Mouse (Mus musculus) cerebellum, postnatal 25 days (tissue): ENCODE measurements at regions not wholly inside any gene's neighbourhood (a gene's known extent, or its start where the extent isn't known, plus 50 kb on each side); places are given as distances from the start of the nearest gene placed in this dataset.
"Not testable (repeated sequence)": the region's sequence is repeated elsewhere in the genome, so short reads cannot be mapped to it uniquely, and the experiment has no call there.

Experiments
- DNase-seq, 2 experiments: peaks; one replicate each; pipeline ENCODE4 v3.0.0; 2021; ENCODE audit warnings: mixed read lengths in 2 of 2

DNA sequence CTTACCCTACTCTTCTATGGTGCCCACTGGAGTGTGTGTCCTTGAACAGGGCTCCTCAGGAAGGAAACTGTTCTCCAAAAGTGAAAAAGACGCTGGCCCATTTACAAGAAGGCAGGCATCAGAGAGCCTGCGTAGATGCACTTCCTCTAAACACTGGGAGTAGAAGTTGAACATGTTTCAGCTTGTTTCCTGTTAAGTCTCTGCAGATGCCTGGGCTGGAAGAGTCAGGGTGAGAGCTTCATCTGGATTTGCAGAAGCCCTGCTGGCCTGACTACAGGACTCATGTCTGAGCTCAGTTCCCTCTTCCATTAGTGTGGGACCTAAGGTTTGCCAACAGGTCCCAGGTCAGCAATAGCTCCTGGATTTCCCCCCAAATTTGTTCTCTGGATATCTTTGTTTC is 54.7 kb upstream of the Nlrp1b start:
- no peak for DNase-seq

DNA sequence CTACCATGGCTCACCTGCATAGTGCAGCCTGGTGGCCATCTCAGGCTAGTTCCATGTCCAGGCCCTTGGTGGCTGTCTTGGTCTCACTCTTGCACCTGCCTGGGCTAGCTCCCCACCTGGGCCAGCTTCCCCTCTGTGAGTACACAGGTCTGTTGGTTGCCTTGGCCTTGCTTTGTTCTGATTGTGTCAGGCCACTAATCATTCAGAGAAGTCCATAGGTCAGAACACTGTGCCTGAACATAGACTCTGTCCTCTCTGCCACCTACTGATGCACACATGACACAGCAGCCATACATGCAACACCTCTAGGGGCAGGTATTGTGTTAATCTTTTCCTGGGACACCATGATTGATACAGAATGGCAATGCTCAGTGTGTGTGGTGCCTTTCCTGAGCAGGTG is 57.7 kb upstream of the Nlrp1b start:
- DNase-seq: not testable (repeated sequence)

DNA sequence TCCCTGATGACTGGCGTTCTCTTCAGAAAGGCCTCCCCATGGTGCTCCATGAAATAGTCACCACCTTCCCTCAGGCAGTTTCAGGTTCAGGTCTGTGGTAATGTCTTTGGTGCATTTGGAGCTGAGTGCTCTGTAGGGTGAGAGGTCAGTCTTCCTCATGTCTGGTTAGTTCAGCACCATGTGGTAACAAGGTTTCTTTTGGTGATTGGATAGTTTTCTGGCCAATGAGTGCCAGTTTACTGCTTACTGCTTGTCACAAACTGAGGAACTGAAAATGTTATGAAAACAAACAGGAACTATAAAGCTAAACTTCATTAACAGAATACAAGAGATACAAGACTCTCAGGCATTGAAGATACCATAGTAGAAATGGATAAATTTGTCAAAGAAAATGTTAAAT is 59.0 kb upstream of the Nlrp1b start:
- DNase-seq: no peak

DNA sequence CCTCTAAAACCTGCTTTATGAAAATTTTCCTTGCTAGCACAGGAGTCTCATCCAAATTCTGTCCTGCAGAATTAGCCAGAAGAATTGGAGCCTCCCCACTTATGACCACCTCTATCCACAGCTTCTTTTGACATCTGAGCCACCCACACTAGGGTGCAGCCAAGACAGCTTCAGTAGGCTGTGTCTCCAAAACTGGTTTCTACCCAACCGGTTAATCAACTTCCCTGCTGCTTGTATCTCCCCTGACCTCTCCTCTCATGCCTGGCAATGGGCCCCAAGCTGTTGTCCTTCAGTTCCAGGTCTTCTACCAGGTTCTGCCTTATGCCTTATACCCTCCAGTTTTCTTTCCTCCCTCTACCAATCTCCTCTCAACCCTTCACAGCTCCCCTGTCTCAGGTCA is 68.9 kb upstream of the Nlrp1b start:
- no peak for DNase-seq

DNA sequence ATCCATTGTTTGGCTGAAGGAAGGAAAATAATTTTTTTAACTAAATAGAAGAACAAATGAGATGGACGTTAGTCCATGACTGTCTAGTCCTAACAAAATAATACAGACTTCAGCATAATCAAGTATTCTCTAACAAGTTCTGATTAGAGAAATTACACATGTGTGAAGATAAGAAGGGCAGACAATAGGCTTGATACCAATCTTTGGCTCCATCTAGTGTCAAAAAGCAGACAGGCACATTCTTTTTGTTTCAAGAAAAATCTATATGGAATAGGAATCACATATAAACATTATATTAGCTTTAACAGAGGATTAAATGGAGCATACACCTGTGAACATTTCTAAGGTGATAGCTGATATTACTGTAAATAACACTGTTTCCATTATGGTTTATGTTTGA is 92.9 kb upstream of the Nlrp1b start:
- no peak for DNase-seq

DNA sequence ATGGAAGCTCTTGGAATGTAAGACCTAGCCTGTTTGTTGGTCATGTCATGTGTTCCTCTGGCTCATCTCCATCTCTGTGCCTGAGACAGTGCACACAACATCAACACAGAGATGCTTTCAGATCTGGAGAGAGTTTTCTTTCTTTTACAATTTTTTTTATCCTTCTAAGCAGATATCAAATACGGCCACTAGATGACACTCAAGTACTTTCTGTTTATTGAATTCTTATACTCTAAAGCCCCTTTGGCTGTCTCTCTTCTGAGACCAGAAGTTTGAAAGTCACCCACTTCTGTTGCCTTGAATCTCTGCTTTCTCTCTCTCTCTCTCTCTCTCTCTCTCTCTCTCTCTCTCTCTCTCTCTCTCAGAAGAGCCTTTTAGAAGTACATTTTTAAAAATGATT is 106.9 kb upstream of the Nlrp1b start:
- no peak for DNase-seq

DNA sequence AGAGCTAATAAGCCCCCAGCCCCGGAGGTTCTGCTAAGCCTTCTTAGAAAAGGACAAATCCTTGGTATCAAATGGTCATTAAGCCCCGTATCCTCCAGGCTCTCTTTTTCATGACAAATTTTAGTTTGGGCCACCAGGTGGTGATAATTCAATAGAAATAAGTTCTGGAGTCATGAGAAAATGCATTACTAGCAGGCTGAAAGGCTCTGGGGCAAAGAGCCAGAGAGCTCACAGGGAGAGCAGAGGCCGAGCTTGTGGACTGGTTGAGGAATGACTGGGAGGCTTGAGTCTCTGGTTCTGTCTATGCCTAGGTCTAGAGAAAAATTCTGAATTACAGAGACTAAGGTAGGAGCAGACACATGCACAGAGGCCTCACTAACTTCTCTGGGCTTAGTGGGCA is 115.5 kb upstream of the Nlrp1b start:
- DNase-seq: peak; percentile 59 to 80

DNA sequence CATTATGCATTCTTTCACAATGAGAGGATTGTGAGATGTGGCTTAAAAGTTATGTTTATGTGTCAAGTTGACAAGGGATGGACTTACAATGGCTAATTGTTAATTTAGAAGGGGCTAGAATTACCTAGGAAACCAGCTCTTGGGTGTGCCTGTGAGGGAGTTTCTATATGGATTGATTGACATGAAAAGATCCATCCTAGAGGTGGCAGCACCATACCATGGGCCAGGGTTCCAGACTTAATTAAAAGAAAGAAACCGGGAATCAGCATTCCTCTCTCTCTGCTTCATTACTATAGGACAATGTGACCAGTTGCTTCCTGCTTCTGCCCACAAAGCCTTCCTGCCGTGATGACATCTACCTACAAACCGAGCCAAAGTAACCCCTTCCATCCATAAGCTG is 126.6 kb upstream of the Nlrp1b start:
- DNase-seq: peak in 1 of 2 experiments; percentile 9

DNA sequence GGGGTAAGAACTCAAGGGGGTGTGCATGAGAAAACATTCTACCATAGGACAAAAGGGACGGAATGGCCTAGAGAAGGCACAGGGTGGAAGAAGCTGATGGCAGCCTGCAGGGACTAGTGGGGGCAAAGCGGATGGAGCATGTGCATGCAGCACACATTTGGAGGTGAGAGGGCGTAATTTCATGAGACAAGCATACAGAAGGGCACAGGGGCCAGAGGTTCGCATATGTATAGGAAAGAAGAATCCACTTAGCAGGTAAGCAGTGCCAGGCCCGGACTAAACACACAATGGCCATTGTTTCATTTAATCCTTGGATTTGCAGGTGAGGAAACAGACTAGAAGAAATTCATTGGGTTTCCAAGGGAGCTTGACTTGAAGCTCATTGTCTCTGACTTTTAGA is 130.3 kb upstream of the Nlrp1b start:
- no peak for DNase-seq

DNA sequence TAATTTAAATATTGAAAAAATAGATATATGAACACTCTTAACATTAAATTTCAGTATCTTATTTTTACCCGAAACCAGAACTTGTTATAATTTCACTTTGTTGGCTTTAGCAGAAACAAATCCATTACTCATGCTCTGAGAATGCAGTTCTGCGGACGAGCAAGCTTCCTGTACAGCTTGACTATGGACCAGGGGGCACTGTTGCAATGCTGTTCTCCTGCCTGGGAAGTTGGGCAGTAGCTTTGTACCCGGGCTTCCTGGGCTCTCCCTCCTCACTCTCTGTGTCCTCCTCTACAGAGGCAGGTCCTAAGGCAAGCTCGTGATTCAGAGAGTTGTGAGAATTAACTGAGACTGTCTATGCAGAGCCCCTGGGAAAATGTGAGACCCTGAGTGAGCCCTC is 141.3 kb upstream of the Nlrp1b start:
- no peak for DNase-seq

DNA sequence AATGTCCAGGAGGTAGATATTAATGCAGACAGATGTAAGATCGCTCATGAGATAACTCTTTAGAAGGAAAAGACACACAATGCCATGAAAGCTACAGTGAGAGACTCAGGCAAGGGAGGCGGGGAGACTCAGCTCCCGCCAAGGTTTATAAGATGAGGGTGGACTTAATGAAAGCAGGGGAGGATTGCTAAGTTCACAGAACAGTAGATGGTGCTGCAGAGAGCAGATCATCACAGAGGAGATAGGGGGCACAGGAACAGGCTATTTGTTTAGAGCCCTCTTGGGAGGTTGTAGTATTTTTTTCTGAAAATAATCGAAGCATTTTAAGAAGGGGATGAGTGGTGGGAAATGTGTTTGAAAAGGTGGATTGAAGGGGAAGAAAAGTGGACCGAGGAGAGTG is 144.6 kb upstream of the Nlrp1b start:
- DNase-seq: no peak

DNA sequence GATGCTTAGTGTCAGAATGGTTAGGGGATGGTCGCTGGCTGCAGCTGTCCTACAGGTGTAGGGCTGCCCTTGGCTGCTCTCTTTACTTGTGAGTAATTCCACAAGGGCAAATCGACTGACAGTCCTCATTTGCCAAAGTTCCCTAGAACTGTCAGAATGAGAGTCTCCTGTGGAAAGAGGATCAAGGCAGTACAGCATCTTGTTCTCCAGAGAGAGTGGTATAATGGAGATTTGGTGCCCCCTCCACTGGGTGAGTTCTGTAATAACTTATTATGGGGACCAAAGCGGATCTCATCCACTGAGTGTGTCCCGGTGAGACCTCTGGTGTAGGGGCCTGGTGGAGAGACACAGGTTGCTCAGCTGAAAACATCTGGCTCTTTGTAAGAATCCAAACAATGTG is 157.9 kb upstream of the Nlrp1b start:
- no peak for DNase-seq

DNA sequence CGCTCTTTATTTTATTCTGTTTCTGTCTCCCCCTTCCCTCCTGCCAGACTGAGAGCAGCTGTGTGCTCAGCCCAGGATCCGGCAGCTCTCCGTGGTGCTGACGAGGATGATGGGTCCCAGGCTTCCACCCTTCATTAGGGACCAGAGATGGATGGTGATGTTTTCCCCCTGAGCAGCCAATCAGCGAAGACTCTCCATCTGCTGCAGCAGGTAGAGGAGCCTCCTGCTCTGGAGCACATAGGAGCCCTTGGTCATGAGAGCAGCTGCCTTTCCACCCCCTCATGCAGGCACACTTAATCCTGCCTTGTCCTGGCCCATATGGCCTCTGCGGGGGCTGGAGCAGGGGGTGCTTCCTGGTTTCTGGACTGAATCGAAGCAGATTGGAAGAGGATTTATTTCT is 159.1 kb upstream of the Nlrp1b start:
- DNase-seq: peak; percentile 57 to 64

DNA sequence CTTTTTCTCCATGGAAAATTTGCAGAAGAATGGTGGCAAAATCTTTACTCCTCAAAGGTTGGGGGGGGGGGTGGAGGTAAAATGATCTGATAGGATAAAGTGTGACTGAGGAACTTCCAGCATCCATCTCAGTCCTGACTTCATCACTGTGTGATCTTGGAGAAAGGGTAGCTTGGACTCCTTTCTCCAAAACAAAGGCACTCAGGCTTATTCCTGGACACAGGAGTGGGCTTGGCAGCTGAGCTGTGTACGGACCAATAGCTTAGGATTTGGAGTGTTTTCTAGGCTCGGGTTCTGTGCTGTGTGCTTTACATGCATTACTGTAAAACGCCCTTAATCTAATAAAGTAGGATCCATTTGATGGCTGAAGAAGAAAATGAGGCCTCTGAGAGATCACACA is 159.6 kb upstream of the Nlrp1b start:
- no peak for DNase-seq

DNA sequence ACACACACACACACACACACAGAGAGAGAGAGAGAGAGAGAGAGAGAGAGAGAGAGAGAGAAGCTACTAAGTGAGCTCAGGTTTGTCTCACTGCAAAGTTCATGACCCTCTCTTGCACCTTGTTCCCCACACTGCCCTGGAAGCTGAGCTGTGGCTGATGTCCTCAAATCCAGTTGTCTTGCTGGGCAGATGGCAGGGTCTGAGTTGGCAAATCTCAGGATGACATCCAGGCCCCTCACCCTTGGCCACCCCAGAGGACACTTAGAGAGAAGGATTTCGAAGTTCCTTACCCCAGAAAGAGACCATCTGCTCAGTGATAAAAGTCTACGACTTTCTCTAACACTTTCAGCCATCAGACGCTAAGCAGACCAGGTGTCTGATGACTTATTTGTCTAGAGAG is 160.1 kb upstream of the Nlrp1b start:
- no peak for DNase-seq

DNA sequence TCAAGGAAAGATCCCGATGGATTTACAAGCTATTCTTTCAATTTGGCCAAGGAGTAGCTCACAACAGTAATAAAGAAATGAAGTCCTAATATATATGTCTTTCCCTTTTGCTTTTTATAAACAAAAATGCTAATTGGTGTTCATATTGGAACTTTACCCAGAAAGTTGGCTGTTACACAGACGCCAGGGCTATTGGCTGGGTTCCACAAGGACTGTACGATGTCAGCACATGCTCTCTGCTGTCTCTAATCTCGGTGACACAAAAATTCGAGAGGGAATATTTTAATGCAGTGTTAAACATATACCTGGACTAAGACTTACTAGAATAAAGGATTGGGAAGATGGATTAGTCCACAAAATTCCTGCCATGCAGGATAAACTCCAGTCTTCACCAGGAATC is 162.9 kb upstream of the Nlrp1b start:
- DNase-seq: no peak

DNA sequence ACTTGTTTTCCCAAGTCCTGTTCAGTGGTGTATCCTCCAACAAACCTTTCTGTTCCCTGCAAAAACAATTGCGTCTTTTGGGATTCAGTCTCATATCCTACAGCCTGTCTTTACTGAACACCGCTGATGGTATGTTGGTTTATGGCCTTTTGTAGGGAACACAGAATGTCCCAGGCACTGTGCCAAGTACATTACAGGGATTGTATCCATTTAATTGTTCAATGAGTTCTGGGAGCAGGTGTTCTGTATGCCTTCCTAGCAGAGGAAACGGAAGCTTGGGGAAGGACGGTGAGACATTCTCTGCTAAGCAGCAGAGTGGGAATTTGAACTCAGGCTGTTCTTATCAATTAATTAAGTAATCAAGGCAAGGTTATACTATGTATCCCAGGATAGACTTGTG is 164.5 kb upstream of the Nlrp1b start:
- no peak for DNase-seq

DNA sequence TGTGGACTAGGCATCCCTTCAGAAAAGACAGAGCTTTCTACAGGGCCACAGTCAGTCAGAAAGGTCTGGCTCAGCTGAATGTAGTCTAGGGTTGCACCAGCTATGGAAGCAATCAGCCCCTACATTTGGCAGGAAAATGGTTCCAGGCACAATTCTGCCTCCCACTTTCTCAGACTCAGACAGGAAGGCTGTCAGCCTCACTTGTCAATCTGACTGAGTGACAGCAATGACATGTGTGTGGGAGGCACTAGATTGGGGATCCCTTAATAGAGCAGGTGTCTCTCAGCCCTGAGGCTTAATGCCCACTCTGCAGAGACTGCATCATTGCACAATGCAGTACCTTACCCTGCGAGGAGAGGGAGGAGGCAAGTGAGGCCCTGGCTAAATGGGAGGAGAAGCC is 165.1 kb upstream of the Nlrp1b start:
- no peak for DNase-seq

DNA sequence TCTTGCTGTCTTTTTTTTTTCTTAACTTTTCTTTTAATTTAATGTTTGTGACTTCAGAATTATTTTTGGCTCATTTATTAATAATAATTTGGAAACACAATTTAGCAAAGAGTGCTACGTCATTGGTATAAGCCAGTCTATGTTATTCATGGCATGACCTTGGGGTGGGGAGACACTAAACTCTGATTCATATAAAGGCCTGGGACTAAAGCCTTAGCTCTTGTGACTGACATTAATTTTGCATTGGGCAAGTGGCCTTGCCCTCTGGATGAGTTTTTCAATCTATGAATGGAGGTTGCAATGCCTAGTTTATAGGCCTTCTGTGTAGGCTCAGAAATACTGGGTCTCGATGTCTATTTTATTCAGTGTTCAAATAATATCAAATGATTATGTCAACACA is 169.8 kb upstream of the Nlrp1b start:
- DNase-seq: no peak

DNA sequence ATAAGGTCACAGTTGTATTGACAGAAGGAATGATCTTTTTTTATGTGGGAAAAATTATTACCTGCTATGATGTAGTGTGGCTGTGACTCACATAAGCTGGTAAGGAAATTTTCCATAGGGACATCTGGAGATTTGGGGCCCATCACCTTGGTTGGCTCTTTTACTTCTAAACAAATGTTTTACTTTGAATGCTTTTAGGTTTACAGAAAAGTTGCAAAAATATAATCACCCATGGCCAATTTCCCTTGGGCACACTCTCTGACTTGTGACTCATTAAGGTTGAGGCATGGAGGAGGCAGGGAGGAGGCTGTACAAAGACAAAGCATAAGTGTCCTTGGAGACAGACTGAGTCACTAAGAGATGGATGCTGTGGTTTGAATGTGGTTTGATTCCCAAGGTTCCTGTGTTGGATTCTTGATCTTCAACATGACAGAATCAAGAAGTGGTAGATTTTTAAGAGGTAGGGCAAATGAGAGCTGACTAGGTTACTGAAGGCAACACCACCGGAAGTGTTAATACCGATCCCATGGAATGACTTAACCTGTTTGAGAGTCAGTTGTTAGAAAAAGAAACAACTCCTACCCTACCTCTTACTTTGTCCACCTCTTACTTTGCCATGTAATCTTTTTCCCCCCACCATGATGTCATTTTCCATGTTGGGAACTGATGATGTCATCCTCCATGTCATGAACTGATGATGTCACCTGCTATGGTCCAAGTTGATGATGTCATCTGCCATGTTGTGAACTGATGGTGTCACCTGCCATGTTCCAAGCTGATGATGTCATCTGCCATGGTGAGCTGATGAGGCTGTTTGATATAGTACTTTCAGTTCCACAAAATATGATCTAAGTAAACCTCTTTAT is 171.1 kb upstream of the Nlrp1b start:
- DNase-seq: no peak

DNA sequence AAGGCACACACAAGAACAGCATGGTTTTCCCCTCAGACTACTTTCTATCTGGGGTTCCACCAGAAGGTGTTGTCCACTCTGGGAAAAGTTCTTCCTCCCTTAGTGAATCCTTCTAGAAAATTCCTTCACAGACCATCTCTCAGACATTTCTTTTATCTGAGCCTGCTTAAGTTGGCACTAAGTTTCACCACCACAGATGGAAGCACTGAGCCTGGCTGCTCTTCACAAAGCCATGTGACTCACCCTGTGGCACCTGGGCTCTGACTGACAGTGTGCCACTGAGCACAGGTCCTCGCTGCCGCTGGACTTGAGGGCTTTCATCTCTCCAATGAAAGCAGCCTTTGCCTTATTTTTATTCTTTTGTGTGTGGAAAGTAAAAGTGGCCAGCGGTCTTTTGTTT is 173.8 kb upstream of the Nlrp1b start:
- peak in 1 of 2 experiments; percentile 57 for DNase-seq

DNA sequence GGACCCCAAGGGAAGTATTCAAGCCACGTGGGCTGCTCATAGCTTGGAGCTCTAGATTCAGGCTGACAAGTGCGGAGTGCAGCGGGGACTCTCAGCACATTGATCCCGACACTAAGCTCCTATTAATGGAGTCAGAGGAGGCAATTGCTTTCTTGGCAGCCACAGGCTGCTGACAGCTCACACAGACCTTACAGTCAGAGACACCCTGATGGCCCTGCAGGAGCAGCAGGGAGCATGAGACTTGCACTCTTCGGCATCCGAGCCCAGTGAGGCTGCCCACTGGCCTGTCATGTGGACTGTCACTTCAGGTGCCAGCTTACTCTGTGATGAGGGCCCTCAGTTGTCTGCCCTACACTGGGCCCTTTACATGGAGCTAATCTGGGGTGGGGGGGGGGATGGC is 176.5 kb upstream of the Nlrp1b start:
- no peak for DNase-seq

DNA sequence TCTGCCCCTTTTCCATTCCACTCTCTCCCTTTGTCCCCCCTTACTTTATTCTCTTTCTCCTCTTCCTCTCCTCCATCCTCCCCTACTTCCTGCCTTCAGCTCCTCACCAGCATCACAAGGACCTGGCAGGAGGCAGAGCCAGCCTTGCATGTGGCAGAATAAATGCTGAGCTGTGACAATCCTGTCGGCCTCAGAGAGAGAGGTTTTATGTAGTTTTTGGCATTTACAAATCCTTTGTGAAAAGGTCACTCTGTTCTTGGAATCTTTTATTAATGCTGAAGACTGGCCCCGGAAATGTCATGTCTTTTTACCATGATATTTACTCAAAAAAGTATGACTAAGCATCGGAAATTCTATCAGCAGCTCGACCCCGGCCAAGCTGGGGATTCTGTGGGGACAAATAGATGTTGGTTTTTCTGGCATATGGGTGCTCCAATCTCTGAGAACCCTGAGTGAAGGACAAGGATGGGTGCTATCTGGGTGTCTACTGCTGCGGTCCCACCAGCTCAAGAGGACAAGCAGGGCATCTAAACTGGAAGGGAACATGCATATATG is 178.8 kb upstream of the Nlrp1b start:
- DNase-seq: no peak

DNA sequence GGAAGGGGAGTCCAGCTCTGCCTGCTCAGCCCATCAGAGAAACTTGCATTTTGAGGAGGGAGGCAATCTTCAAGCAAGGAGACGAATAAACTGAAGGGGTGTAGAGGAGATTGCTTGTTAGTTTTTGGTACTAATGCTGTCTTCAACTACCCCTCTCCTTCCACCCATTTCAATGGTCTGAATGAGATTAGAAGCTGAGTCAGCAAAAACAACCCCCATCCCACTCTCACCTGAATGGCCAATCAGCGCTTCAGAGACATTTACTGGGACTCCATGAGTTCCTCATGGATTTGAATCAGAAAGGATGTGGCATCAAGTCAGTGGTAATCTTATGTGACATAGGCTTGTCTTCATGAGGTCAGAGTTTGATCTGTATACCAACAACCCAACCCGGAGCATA is 180.0 kb upstream of the Nlrp1b start:
- no peak for DNase-seq

DNA sequence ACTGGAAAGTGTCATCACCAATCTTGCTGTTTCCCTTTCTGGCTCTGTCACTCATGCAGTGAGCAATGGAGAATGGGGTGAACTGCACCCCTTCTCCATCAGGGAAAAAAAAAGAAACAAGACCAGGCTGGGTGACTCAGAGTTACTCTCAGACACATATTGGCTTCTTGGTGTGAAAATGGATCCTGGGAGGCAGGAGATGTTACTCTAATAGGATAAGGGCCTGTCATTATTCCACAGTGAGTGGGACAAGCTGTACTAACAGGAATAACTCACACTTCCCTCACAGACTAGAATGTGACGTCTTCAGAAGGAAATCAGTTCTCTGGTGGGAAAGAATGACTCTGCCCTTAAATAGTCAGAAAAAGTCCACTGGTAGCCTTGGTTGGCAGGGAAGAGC is 181.4 kb upstream of the Nlrp1b start:
- DNase-seq: no peak
